Comparison of ENCODE assay signal across 34 mouse cellular contexts in the genomic region with DNA sequence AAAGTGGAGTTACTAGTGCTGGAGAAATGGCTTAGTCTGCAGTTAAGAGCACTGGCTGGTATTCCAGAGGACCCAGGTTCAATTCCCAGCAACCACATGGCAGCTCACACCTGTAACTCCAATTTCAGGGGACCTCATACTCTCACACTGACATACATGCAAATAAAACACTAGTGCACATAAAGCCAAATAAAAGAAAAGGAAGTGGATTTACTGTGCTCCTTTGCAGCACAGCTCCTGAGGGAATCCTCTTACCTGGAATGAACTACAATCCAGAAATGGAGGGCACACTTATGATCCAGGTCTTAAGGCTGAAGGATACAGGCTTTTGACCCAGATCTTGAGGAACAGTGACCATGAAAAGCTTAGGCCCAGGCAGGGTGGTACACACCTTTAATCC. TPM values are rescaled to one million over a fixed set of nuclear protein-coding genes. Genes with fewer than 3 reads are reported as not detected.
DNase-seq lines count a peak whose midpoint lies in the region; TF ChIP-seq lines count a peak whose summit lies in the region.
"Had no signal": no experiment of that assay in that cellular context is flagged by ENCODE, and none has a peak within 500 bp of the region (broad histone marks: within the 10 kb centered on the region; RNA-seq: fewer than 3 reads in every experiment).

No protein-coding gene starts in this region.

- 0 out of 2 replicates have a peak overlapping the region, but pooled peaks have one; percentile 4 for H3K9ac ChIP-seq in ES-Bruce4 (ENCODE audit: low read depth, poor library complexity, severe bottlenecking)
- H3K9ac ChIP-seq: forebrain, embryonic 12.5 days; forebrain, embryonic 15.5 days; heart, embryonic 12.5 days; hindbrain, embryonic 14.5 days had no signal

- TF ChIP-seq EP300 in ES-Bruce4 (IDR thresholded peaks at IDR 0.05; ENCODE audit: insufficient read depth, low read depth, low read length): no peak

- H3K4me1 ChIP-seq in heart, embryonic 10.5 days: peaks cover 11% of the 10 kb centered on the region
- no peaks in the 10 kb centered on the region for H3K4me1 ChIP-seq in ES-Bruce4 (ENCODE audit: control insufficient read depth, insufficient read depth, low read length)

- H3K27ac ChIP-seq in heart, embryonic 10.5 days: no peak overlapping the region
- peak overlapping the region; percentile 32; the same call in 1 of the 2 replicates for H3K27ac ChIP-seq in layer of hippocampus, adult 2 months
- H3K27ac ChIP-seq in ES-Bruce4 (ENCODE audit: insufficient read depth, low read length): peak overlapping the region; percentile 62
- H3K27ac ChIP-seq: embryonic facial prominence, embryonic 10.5 days; embryonic facial prominence, embryonic 13.5 days; forebrain, embryonic 12.5 days; forebrain, embryonic 15.5 days; hindbrain, embryonic 10.5 days; hindbrain, embryonic 14.5 days had no signal

- no peaks in the 10 kb centered on the region for H3K9me3 ChIP-seq in heart, embryonic 10.5 days
- H3K9me3 ChIP-seq in ES-Bruce4 (replicated peaks; ENCODE audit: control insufficient read depth, insufficient read depth, low read length, poor library complexity, severe bottlenecking): no peaks in the 10 kb centered on the region
- H3K9me3 ChIP-seq: embryonic facial prominence, embryonic 10.5 days; embryonic facial prominence, embryonic 13.5 days; forebrain, embryonic 12.5 days; forebrain, embryonic 15.5 days; G1E; heart, embryonic 12.5 days; hindbrain, embryonic 10.5 days had no signal

- peak; percentile 7 for DNase-seq in cerebellum, adult 11 months
- no peak for DNase-seq in cerebellum, postnatal 14 days
- peak; percentile 54 for DNase-seq in heart, embryonic 10.5 days (ENCODE audit: low spot score)
- DNase-seq in heart, postnatal 36 days: no peak
- DNase-seq in layer of hippocampus, adult 2 months (ENCODE audit: low spot score in 2 of 2): no peak
- no peak for DNase-seq in layer of hippocampus, postnatal 10 days (ENCODE audit: low spot score in 2 of 2)
- no peak for DNase-seq in left cerebral cortex, adult 8-10 months (ENCODE audit: low spot score in 2 of 2)
- DNase-seq: adrenal gland, postnatal 14 days; B cell, adult 2 months; cerebellum, adult 11-12 months; cerebellum, adult 8-10 months; embryo, embryonic 11 days; gastrocnemius, postnatal 25 days; heart, postnatal 14 days; kidney, adult 2 months had no signal

- H3K4me3 ChIP-seq in heart, embryonic 10.5 days: no peak overlapping the region
- H3K4me3 ChIP-seq in layer of hippocampus, adult 2 months: no peak overlapping the region
- no peak overlapping the region for H3K4me3 ChIP-seq in ES-Bruce4 (ENCODE audit: low read depth, low read length)
- H3K4me3 ChIP-seq: embryonic facial prominence, embryonic 10.5 days; embryonic facial prominence, embryonic 13.5 days; erythroblast, embryonic 14.5 days; forebrain, embryonic 12.5 days; forebrain, embryonic 15.5 days; heart, embryonic 12.5 days; hindbrain, embryonic 10.5 days had no signal

- no peaks in the 10 kb centered on the region for H3K27me3 ChIP-seq in heart, embryonic 10.5 days (ENCODE audit: insufficient read depth, poor library complexity, severe bottlenecking)
- no peaks in the 10 kb centered on the region for H3K27me3 ChIP-seq in ES-Bruce4 (ENCODE audit: control insufficient read depth, insufficient read depth, low read length, poor library complexity, severe bottlenecking)
- H3K27me3 ChIP-seq: CH12.LX; embryonic facial prominence, embryonic 13.5 days; forebrain, embryonic 12.5 days; forebrain, embryonic 15.5 days; heart, embryonic 12.5 days; Patski had no signal

- TF ChIP-seq CTCF in layer of hippocampus, adult 2 months (conservative IDR thresholded peaks at IDR 0.05): no peak
- TF ChIP-seq CTCF in ES-Bruce4 (IDR thresholded peaks at IDR 0.05; ENCODE audit: low read depth, low read length): no peak

- peaks cover 5% of the 10 kb centered on the region for H3K36me3 ChIP-seq in heart, embryonic 10.5 days
- H3K36me3 ChIP-seq in ES-Bruce4 (ENCODE audit: control insufficient read depth, insufficient read depth, low read length, poor library complexity, severe bottlenecking): peaks cover 4% of the 10 kb centered on the region

- TF ChIP-seq POLR2A in ES-Bruce4 (IDR thresholded peaks at IDR 0.05; ENCODE audit: insufficient read depth, low read length): no peak

- intact Hi-C loops in heart, postnatal 36 days (cut with DNase I): loop anchor here (10.0 kb wide), 1 partner anchor 551 kb away; a partner anchor contains a TSS

RNA-seq across cellular contexts. Expression of a gene that starts 3.3 kb away (rescaled TPM):
- 27.6 and 31.7 TPM in 2 replicates for polyA plus RNA-seq in heart, embryonic 10.5 days (2016; fragmentation: Nextera tagmentation; extraction: Ambion mirVana)
- 10 to 100 TPM; 33.0 to 33.8 TPM for total RNA-seq in heart, postnatal 36 days (2021)
- total RNA-seq in layer of hippocampus, adult 2 months (2021): 10 to 100 TPM; 39.9 to 40.7 TPM
- total RNA-seq in layer of hippocampus, postnatal 10 days (2021): 10 to 100 TPM; 37.2 to 38.9 TPM
- 72.0 and 77.6 TPM in 2 replicates for polyA plus RNA-seq in ES-Bruce4 (2011; ENCODE audit: insufficient read depth, insufficient read length, low read depth, missing spikeins)
- 10 to 100 TPM; 33.2 to 38.1 (median 36.3) TPM for total RNA-seq in left cerebral cortex, adult 8-10 months (2022)

RNA-seq across cellular contexts. Expression of a gene that starts 22.1 kb away (rescaled TPM):
- polyA plus RNA-seq in heart, embryonic 10.5 days (2016; fragmentation: Nextera tagmentation; extraction: Ambion mirVana): not detected in 2 replicates
- total RNA-seq in heart, postnatal 36 days (2021): not detected
- not detected for total RNA-seq in layer of hippocampus, adult 2 months (2021)
- not detected for total RNA-seq in layer of hippocampus, postnatal 10 days (2021)
- not detected in 2 replicates for polyA plus RNA-seq in ES-Bruce4 (2011; ENCODE audit: insufficient read depth, insufficient read length, low read depth, missing spikeins)
- total RNA-seq in left cerebral cortex, adult 8-10 months (2022): not detected
- total RNA-seq: adrenal gland, adult 18-20 months; adrenal gland, postnatal 14 days; adrenal gland, postnatal 4 days; gastrocnemius, adult 8-10 months; gastrocnemius, postnatal 25 days; heart, adult 8-10 months; heart, postnatal 14 days had no signal
- polyA plus RNA-seq: cortical plate, adult 2 months; embryonic facial prominence, embryonic 13.5 days; erythroblast, embryonic 14.5 days; forebrain, embryonic 15.5 days; G1E; gonadal fat pad, adult 2 months; heart, embryonic 12.5 days; hindbrain, embryonic 10.5 days; hindbrain, embryonic 14.5 days; intestine, postnatal 0 days; kidney, adult 2 months had no signal

Comparison
In these comparisons a context has a peak if more than half of its experiments do, and no peak if none do; other contexts are left out.
1. DNase-seq: peak in cerebellum, adult 11 months (single experiment) and heart, embryonic 10.5 days (single experiment); none in cerebellum, postnatal 14 days (0 of 2), heart, postnatal 36 days (0 of 2), layer of hippocampus, adult 2 months (0 of 2), layer of hippocampus, postnatal 10 days (0 of 2) and left cerebral cortex, adult 8-10 months (0 of 2).